Mouse (Mus musculus) gastrocnemius, postnatal 25 days (tissue): ENCODE data around the gene Svs5. TPM values are rescaled to one million over a fixed set of nuclear protein-coding genes. Genes with fewer than 3 reads are reported as not detected.

Source experiments
- DNase-seq: peaks from one replicate; pipeline ENCODE4 v3.0.0; 2022
- microRNA-seq, 2 experiments: library from miRNA; unstranded; fragments of <30 nt; microRNA quantifications; one replicate each; pipeline ENCODE4 v1.2.0; 2021; ENCODE audit warnings: borderline replicate concordance in 2 of 2
- total RNA-seq, 2 experiments: library from RNA; stranded (reverse); gene quantifications; 1 replicate in 1 of 2; 2 replicates in 1 of 2; pipeline ENCODE4 v1.2.3; 2021

Svs5 gene
- total RNA-seq, 2 experiments from 2014 or later: not detected

DNA sequence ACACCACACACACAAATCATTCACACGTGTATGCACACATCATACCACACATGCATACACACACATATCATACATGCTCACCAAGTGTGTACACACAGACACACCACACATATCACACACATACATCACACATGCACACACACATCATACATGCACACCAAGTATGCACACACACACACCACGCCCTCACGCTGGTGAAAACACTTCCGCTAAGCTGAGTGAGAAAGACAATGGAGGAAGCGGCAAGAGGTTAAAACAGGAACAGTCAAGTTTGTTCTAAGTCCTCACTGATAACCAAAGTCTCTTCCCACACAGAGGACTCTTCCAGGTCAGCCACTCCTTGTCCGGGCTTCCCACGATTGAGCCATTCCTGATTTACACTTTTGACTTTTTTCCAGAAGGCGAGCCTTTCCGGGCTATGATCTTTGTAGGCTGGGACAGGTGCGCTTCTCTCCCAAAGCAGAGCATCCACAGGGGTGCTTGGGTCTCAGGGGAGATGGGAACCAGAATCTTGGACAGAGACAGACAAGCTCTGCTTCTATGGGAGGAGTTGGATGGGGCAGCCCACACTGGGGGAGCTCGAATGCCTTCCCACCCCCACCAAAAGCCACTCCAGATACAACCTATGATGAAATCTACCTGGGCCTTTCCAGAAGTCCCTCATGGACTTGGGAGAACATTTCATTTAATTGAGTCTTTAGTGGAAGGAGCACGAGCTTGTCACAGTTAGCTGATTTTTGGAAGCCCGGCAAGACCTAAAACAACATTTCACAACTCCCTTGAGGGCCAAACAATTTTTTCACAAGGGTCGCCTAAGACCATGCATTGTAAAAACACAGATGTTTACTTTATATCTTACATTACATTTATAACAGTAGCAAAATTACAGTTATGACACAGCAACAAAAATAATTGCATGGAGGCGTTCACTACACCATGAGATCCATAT is 45.2 kb downstream of the Svs5 start:
- no peak for DNase-seq

DNA sequence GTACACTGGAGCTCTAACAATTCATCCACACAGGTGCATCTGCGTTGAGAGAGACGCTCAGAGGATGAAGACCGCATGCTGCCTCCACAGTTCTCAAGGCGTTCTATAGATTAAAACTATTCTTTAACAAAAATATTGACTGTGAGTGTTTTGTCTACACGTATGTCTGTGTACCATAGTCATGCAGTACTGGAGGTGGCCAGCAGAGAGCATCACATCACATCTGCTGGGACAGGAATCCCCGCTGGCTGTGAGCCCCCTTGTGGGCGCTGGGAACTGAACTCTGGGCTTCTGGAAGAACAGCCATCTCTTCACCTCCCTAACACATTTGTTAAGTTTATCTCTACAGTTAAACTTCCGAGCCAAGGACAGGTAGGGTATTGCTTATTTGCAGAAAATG is 49.2 kb downstream of the Svs5 start:
- DNase-seq: no peak

DNA sequence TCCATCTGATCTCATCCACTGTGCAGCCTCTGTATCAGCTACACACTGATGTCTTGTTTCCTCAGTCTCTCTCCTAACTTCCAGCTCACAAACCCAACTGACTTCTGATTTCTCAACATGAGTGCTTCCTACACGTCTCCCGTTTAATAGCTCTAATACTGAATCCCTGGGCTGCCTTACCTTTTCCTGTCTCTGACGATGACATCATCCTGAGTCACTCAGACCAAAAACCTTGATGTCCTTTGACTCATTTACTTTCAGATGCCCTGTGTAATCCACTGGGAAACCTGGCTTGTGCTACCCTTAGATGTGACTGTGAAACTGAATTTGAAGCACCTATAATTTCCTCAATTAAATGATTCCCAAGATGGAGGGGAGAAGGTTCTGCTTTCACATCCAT is 50.4 kb downstream of the Svs5 start:
- no peak for DNase-seq

Small RNA genes lying within 50 kb of the gene (microRNA-seq; reads per million reads assigned to microRNA genes)
- gene Mir7678: 0 reads per million in 2 experiments

Other genes with a start within 250 kb of the Svs5 start
- 1 to 10 TPM in 1 of 2 experiments, under 1 TPM in 1; 0.90 to 1.4 TPM for gene Kcns1, start 161.6 kb upstream of the Svs5 start, total RNA-seq
- not detected for gene Wfdc5, start 150.0 kb upstream of the Svs5 start, total RNA-seq
- not detected for gene Wfdc12, start 142.1 kb upstream of the Svs5 start, total RNA-seq
- not detected for gene Wfdc15a, start 132.6 kb upstream of the Svs5 start, total RNA-seq
- not detected for gene Wfdc15b, start 111.1 kb upstream of the Svs5 start, total RNA-seq
- gene Svs2, start 94.3 kb upstream of the Svs5 start, total RNA-seq: not detected
- not detected for gene Svs3b, start 76.1 kb upstream of the Svs5 start, total RNA-seq
- gene Svs4, start 54.3 kb upstream of the Svs5 start, total RNA-seq: not detected
- not detected for gene Svs3a, start 43.5 kb upstream of the Svs5 start, total RNA-seq
- not detected for gene Svs6, start 16.0 kb upstream of the Svs5 start, total RNA-seq
- not detected for gene Slpi, start 56.4 kb downstream of the Svs5 start, total RNA-seq
- not detected for gene Rbpjl, start 70.4 kb downstream of the Svs5 start, total RNA-seq
- gene Matn4, start 72.4 kb downstream of the Svs5 start, total RNA-seq: 1 to 10 TPM; 1.0 to 2.3 TPM
- gene Sdc4, start 111.1 kb downstream of the Svs5 start, total RNA-seq: 10 to 100 TPM; 28.0 to 62.1 TPM
- 10 to 100 TPM; 17.2 to 20.2 TPM for gene Sys1, start 124.2 kb downstream of the Svs5 start, total RNA-seq
- gene Gm20458, start 128.2 kb downstream of the Svs5 start, total RNA-seq: 1 to 10 TPM; 3.2 to 8.9 TPM
- not detected for gene Trp53tg5, start 141.0 kb downstream of the Svs5 start, total RNA-seq
- gene Dbndd2, start 153.4 kb downstream of the Svs5 start, total RNA-seq: 10 to 100 TPM; 21.2 to 35.4 TPM
- gene Pigt, start 164.8 kb downstream of the Svs5 start, total RNA-seq: 10 to 100 TPM; 27.7 to 39.4 TPM
- gene Wfdc2, start 229.7 kb downstream of the Svs5 start, total RNA-seq: not detected
- not detected for gene Spint3, start 240.7 kb downstream of the Svs5 start, total RNA-seq